Mouse (Mus musculus) kidney, postnatal 25 days (tissue): ENCODE data around the gene Olfr972.
"Not testable (repeated sequence)": the region's sequence is repeated elsewhere in the genome, so short reads cannot be mapped to it uniquely, and the experiment has no call there.

Experiments
- DNase-seq, 2 experiments: peaks; one replicate each; pipeline ENCODE4 v3.0.0; 2021; ENCODE audit warnings: mixed read lengths in 2 of 2

The Olfr972 gene

DNA sequence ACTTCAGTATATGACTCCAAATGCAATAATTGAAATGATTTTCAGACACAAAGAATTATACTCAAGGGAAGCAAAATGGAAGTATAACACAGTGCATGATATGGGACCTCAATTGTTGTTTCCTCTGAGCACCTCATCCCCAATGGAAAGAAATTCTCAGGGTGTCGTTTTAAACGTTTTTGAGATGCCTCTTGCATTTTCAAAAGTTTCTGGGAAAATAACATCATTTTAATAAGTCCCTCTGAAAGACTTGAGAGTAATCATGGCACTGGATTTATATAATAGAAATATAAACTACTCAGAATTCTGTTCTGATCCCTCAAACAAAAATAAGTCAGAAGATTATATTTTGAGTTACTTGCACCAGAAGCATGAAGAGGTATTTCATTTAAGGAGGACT, at the start of gene Olfr972:
Olfr972 (plus strand) TSS at position 301 of the 400 bp plus-strand sequence.
- no peak for DNase-seq

DNA sequence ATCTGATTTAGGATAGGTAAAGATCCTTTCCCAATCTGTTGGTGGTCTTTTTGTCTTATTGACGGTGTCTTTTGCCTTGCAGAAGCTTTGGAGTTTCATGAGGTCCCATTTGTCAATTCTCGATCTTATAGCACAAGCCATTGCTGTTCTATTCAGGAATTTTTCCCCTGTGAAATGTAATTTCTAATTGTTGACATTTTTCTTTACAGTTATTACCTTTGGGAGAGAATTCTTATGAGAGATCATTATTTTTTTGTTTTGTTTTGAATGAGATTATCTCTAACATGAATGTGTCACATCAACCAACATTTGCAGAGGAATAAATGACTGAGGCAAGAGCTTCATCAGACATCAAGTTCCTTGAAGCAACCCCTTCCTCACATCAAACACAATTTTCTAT, 29.6 kb upstream of the Olfr972 start, which contains the start of gene Olfr971:
Olfr971 (plus strand) TSS at position 301 of the 400 bp plus-strand sequence.
- DNase-seq = not testable (repeated sequence)

DNA sequence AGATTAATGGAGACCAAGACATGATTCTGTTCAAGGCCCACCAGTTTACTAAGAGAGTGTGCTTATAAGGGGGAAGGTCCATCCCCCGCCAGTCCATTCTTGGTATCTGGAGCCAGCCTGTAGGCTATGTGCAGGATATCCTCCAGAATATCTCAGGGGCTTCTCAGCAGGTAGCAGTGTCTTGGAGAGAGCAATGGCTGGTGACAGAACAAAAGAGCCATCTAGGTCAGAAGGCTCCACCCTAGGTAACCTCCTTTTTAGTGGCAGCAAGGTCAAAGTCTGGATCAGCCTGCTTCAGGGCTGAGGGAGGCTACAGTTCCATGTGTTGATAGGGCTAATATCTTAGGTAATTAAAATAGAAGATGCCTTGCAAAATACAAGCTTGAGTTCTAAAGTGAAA, 5.8 kb downstream of the Olfr972 start:
- not testable (repeated sequence) for DNase-seq

DNA sequence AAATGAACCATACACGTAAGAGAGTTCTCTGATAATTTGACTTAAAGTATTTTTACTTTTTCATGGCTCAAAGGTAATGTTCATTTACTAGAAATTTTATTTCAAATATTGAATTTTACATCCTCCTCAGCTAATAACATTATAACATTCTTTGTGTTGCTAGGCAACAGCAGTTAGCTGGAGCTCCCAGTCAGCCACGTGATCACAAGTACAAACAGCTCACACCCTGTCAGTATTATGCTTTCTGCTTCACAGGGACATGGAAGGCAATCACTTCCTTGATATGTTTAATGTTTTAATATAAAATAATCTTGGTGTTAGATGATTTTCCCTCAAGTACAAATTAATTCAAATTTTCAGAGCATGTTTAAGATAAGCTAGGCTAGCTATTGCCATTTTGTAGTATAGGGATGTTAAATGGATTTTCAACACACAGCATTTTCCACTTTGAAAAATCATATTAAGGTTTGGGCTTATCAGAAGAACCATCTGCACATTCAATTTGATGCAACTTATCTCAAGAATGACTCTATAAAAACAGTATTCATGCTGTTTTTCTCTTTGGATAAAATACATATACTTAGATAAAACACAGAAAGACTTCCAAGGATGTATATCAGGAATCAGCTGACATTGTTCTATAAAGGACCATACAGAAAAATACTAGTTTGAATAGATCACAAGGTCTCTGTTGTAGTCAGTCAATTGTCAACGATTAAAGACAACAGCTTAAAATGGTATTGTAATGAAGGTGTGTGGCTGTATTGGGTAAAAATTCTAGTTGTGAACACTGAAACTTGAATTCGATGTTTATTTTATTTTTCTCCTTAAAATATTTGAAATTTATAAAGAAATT, 11.5 kb downstream of the Olfr972 start:
- not testable (repeated sequence) for DNase-seq

DNA sequence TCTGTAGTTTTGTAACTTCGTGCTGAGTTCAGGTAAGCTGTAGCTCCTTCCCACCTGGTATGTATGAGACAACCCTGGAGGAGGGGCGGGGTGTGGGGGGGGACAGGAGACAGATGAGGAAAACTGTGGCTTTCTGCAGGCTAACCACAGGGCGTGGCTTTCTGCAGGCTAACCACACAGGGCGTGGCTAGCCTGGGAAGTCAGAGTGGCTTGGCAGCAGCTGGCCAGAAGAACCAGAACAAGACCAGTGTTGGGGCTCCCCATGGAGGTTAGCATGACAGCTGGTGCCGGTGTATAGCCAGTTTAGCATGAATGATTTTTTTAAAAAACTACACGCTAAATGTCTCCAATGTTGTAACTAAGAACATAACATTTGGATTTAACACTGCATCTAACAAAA, 38.9 kb downstream of the Olfr972 start:
- no peak for DNase-seq

DNA sequence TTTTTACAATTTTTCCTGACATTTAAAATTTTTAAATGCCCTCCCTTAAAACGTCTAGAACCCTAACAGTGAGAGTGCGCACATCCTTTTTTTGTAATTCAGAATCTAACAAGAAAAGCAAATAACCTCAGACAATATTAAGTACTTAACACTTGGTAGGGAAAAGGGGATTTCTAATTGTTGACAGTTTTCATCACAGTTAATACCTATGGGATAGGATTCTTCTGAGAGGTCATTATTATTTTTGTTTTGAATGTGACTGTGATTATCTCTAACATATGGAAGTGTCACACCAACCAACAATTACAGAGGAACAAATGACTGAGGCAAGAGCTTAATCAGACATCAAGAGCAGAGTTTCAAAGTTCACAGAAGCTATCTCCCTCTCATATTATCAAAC, 40.8 kb downstream of the Olfr972 start, which contains the start of gene Olfr229:
Olfr229 (plus strand) TSS at position 301 of the 400 bp plus-strand sequence.
- DNase-seq = no peak

DNA sequence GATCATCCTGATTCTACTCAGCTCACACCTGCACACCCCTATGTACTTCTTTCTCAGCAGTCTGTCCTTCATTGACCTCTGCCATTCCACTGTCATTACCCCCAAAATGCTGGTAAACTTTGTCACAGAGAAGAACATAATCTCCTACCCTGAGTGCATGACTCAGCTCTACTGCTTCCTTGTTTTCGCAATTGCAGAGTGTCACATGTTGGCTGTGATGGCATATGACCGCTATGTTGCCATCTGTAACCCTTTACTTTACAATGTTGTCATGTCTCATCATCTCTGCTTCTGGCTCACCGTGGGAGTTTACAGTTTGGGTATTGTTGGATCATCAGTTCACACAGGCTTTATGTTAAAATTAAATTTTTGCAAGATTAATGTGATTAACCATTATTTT, 43.7 kb downstream of the Olfr972 start:
- DNase-seq = no peak
